Mouse (Mus musculus): ENCODE measurements around the gene Ttll11.

DNA sequence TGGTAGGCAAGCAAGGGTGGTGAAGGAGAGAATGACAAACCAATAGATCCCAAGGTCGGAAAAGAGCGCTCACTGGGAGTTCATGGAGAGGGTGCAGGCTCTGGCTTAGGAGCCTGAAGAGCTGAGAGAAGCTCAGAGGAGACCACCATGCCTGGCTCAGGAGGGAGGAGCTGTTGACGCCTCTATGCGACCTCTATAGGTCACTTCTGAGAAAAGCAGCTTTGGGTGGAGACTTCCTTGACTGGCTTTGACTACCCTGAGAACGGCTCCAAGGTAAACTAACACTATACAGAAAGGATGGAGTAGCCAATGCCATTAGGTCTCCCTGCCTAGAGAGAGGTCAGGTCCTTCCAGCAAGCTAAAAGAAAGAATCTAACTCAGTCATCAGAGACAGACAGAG is 124.8 kb downstream of the Ttll11 start:
- TF ChIP-seq POLR2A (IDR thresholded peaks at IDR 0.05; ENCODE audit: borderline replicate concordance, low read depth, low read length) (no peak), CTCF (IDR thresholded peaks at IDR 0.05; ENCODE audit: low read depth, low read length) (no peak)

Measured in bone marrow macrophage, adult 2 months (primary cell).